Mouse (Mus musculus): Measurements from ENCODE around the gene Rbm25. TPM values are rescaled to one million over a fixed set of nuclear protein-coding genes. Genes with fewer than 3 reads are reported as not detected.

Gene Rbm25
- total RNA-seq, 2 experiments from 2014 or later = 117 to 127 TPM

- no peak for ATAC-seq (ENCODE audit: poor library complexity, severe bottlenecking)
Measured at GRCm38 (mm10) chr12:83643116-83643515, 12.1 kb downstream of the Rbm25 start.

- ATAC-seq (ENCODE audit: poor library complexity, severe bottlenecking) = peak; percentile 51; the same call in 1 of the 2 replicates
Measured at GRCm38 (mm10) chr12:83650346-83650745, 19.3 kb downstream of the Rbm25 start.

- ATAC-seq (ENCODE audit: poor library complexity, severe bottlenecking) = no peak
Measured at GRCm38 (mm10) chr12:83651414-83651813, 20.4 kb downstream of the Rbm25 start.

- ATAC-seq (ENCODE audit: poor library complexity, severe bottlenecking) = no peak
Measured at GRCm38 (mm10) chr12:83685466-83685865, 54.4 kb downstream of the Rbm25 start.

GRCm38 (mm10) chr12:83686575-83687350 is 55.7 kb downstream of the Rbm25 start:
- no peak for ATAC-seq (ENCODE audit: poor library complexity, severe bottlenecking)

GRCm38 (mm10) chr12:83687934-83688315 is 56.9 kb downstream of the Rbm25 start, which contains the start of gene Psen1:
Psen1 (plus strand) TSS chr12:83688152.
- ATAC-seq (ENCODE audit: poor library complexity, severe bottlenecking) = peak; percentile 90

- peak; percentile 75 for ATAC-seq (ENCODE audit: poor library complexity, severe bottlenecking)
Measured at GRCm38 (mm10) chr12:83688316-83689086, 57.5 kb downstream of the Rbm25 start.

- ATAC-seq (ENCODE audit: poor library complexity, severe bottlenecking) = peak; percentile 43
Measured at GRCm38 (mm10) chr12:83689087-83689432, 58.0 kb downstream of the Rbm25 start.

- ATAC-seq (ENCODE audit: poor library complexity, severe bottlenecking) = no peak
Measured at GRCm38 (mm10) chr12:83694011-83694410, 63.0 kb downstream of the Rbm25 start.

- ATAC-seq (ENCODE audit: poor library complexity, severe bottlenecking) = no peak
Measured at GRCm38 (mm10) chr12:83694669-83695068, 63.6 kb downstream of the Rbm25 start.

GRCm38 (mm10) chr12:83698637-83699036 is 67.6 kb downstream of the Rbm25 start:
- no peak for ATAC-seq (ENCODE audit: poor library complexity, severe bottlenecking)

- no peak for ATAC-seq (ENCODE audit: poor library complexity, severe bottlenecking)
Measured at GRCm38 (mm10) chr12:83701608-83702007, 70.6 kb downstream of the Rbm25 start.

GRCm38 (mm10) chr12:83702796-83703195 is 71.8 kb downstream of the Rbm25 start:
- no peak for ATAC-seq (ENCODE audit: poor library complexity, severe bottlenecking)

- ATAC-seq (ENCODE audit: poor library complexity, severe bottlenecking) = no peak
Measured at GRCm38 (mm10) chr12:83706951-83707350, 75.9 kb downstream of the Rbm25 start.

GRCm38 (mm10) chr12:83708160-83709092 is 77.4 kb downstream of the Rbm25 start:
- no peak for ATAC-seq (ENCODE audit: poor library complexity, severe bottlenecking)

- ATAC-seq (ENCODE audit: poor library complexity, severe bottlenecking) = no peak
Measured at GRCm38 (mm10) chr12:83709934-83710333, 78.9 kb downstream of the Rbm25 start.

GRCm38 (mm10) chr12:83713749-83714148 is 82.7 kb downstream of the Rbm25 start:
- ATAC-seq (ENCODE audit: poor library complexity, severe bottlenecking) = 0 out of 2 replicates have a peak, but pooled peaks have one; percentile 47

- no peak for ATAC-seq (ENCODE audit: poor library complexity, severe bottlenecking)
Measured at GRCm38 (mm10) chr12:83716416-83717184, 85.6 kb downstream of the Rbm25 start.

- no peak for ATAC-seq (ENCODE audit: poor library complexity, severe bottlenecking)
Measured at GRCm38 (mm10) chr12:83719431-83719830, 88.4 kb downstream of the Rbm25 start.

GRCm38 (mm10) chr12:83721281-83721680 is 90.2 kb downstream of the Rbm25 start:
- ATAC-seq (ENCODE audit: poor library complexity, severe bottlenecking) = no peak
